Mouse (Mus musculus): ENCODE data around the gene Vezt. TPM values are rescaled to one million over a fixed set of nuclear protein-coding genes. Genes with fewer than 3 reads are reported as not detected.

The Vezt gene
- total RNA-seq, 1 experiment from 2014 or later, result 9.4 TPM

DNA sequence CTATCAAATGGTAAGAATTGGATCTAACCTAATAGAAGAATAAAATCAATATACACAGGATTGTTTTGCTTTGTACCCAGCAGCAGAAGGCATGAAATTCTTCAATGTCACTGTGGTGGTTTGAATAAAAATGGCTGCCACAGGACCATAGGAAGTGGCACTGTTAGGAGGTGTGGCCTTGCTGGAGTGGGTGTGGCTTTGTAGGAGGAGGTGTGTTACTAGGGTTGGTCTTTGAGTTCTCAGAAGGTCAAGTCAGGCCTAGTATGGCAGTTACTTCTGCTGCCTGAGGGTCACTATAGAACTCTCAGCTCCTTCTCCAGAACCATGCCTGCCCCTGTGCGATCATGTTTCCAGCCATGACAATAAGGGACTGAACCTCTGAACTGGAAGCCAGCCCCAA, 40.5 kb downstream of the Vezt start:
- no peak for ATAC-seq (ENCODE audit: extremely low read depth, insufficient number of reproducible peaks, low FRiP score, poor library complexity, severe bottlenecking)

DNA sequence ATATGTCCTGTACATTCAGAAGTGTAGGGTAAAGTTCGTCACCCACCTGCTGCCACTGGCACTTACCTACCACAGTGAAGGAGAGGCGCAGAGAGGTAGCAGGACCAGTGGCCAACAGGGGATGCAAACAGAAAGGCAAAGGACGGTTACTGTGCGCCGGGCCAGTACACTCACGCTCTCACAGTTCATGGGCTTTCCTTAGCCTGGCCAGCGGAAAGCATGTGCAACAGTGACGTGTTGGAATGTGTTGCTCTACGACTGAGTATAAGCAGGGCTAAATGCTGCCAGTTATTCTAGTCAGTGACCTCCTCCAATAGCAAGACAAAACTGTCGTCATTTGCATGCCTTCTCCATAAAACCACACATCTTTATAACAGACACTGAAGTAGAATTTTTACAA, 41.5 kb downstream of the Vezt start:
- no peak for ATAC-seq (ENCODE audit: extremely low read depth, insufficient number of reproducible peaks, low FRiP score, poor library complexity, severe bottlenecking)

DNA sequence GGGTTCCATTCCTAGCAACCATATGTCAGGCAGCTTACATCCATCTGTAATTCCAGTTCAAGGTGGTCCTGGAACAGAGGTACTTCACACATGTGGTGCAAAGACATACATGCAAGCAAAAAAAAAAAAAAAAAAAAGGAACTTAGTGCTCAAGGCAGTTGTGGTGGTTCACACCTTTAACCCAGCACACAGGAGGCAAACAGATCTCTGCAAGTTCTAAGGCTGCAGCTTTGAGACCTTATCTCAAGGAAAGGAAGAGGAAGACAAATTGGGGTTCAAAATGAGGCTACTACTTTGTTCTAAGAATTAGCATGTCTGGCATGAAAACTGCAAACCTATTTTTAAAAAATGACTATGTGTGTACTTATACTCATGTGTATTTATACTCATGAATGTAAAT, 50.3 kb downstream of the Vezt start:
- no peak for ATAC-seq (ENCODE audit: extremely low read depth, insufficient number of reproducible peaks, low FRiP score, poor library complexity, severe bottlenecking)

DNA sequence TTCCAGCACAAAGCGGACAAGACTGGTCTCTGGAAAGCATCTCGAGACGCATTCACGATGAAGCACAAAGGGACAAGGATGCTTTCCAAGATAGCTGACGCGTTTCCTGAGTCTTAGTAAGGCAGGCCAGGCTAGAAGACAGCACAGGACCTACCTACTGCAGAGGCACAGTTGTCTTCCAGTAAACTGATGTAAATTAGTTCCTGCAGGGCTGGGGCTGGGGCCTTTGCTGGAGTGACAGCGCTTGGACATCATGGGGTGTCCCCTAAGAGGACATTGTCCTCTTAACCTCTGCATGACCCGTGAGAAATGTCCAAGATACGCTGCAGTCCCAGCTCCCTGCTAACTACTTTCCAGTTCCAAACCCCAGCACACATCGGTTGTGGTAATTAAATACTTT, 66.3 kb downstream of the Vezt start:
- ATAC-seq (ENCODE audit: extremely low read depth, insufficient number of reproducible peaks, low FRiP score, poor library complexity, severe bottlenecking), result no peak

DNA sequence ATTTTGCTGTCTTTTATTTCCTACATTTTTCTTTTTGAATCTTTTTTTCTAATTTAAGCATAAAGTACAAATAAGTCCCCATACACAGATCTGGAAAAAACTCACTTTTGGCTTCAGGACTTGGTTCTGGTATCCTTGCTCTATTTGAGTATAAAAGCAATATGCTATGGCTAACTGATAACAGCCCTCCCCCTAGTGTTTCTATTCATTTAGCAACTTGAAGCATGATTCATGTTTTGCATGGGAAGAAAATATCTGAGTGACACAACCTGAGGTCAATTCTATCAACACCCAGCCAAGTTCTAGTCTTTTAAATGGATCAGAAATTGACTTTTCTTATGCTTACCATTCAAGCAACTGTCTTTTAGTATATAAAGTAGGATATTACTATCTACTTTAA, 68.1 kb downstream of the Vezt start:
- ATAC-seq (ENCODE audit: extremely low read depth, insufficient number of reproducible peaks, low FRiP score, poor library complexity, severe bottlenecking), result no peak

DNA sequence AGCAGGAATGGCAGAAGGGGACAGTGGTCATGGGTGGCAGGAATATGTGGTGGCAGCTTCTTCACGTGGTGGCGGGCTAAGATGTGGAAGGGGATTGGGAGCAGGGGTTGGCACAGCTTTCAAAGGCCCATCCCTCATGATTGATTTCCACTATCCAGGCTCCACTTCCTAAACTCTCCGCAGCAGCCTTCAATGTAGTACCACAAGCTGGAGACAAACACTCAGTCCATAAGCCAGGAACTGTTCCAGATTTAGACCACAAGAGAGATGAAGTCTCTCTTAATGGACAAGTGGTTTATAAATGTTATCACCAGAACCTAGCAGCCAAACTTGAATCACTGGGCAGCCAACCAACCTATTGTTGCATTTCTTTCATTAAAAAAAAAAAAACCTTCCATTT, 81.6 kb downstream of the Vezt start:
- no peak for ATAC-seq (ENCODE audit: extremely low read depth, insufficient number of reproducible peaks, low FRiP score, poor library complexity, severe bottlenecking)

DNA sequence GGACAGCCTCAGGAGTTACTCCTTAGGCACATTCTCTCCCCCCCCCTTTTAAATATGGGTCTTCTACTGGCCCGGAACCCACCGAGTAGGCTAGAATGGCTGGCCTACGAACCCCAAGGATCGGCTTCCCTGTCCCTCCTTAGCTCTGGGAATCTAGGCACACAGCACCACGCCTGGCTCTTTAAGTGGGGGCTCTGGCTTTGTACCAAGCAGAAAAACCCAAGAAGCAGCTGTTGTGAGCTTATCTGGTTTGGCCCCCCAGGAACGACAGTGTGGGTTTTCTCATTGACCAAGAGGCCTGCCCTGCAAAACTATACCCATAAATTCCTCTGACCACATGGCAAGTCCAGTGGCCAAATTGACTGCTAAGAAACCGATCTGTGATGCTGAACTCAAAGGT, 82.1 kb downstream of the Vezt start:
- ATAC-seq (ENCODE audit: extremely low read depth, insufficient number of reproducible peaks, low FRiP score, poor library complexity, severe bottlenecking), result no peak

DNA sequence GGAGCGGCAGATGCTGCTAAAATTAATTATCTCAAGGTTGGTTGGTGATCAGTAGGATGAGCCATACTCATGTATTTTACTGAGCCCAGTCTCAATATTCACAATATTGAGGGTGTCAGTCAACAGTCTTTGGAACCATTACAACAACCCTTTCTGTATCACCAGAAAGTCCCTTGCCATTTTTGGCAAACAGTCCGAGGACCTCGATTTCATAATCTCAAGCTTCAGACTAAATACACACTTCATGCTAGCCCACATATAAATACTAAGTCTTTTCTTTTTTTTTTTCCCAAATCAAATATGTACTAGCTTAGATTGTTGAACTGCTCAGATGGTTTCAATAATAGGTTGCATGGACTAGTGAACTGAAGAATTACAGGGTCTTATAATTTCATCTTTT, 84.6 kb downstream of the Vezt start:
- ATAC-seq (ENCODE audit: extremely low read depth, insufficient number of reproducible peaks, low FRiP score, poor library complexity, severe bottlenecking), result no peak

DNA sequence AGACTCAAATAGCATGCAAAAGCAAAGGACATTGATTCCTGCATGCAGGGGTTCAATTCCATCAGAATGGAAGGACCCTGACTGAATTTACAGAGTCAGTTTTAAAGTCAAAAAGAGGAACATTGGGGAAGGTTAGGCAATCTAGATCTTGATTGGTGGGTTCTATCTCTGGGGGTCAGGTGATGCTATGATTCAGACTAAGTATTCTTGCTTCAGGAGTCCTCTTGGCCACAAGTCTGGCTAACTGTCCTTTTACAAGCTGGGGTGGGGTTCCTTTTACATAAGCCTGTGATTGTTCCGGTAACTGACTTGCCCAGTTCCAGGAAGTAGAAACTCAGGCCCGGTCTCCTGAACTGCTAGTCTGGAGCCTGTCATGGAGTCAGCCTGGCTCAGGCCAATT, 85.7 kb downstream of the Vezt start:
- ATAC-seq (ENCODE audit: extremely low read depth, insufficient number of reproducible peaks, low FRiP score, poor library complexity, severe bottlenecking), result no peak

DNA sequence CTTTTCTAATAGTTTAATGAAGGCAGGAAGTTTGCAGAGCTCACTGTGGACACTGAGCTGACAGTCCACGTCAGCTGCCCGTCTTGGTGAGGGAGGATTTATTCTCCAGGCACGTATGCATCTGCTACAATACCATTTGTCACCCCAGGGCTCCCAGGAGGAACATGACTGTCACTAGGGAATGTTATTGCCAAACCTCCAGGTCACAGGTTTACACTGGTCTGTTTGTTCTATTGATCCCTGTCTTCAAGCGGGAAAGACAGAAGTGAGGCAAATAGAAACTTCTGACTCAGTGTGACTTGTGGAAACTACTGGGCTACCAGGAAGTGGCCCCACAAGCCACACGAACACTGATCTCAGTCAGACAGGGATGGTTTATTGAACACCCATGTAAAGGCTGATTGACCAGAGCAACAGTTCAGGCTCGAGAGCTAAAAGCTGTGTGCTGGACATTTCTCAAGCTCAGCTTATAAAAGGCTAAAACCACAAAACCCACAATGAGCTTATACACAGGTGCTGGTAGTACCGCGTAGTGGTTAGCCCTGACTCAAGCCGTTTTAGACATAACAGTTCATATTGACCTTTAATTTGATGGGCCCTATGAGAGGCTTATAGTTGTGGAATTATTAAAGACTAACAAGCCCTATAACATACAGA, 89.6 kb downstream of the Vezt start:
- ATAC-seq (ENCODE audit: extremely low read depth, insufficient number of reproducible peaks, low FRiP score, poor library complexity, severe bottlenecking), result no peak

DNA sequence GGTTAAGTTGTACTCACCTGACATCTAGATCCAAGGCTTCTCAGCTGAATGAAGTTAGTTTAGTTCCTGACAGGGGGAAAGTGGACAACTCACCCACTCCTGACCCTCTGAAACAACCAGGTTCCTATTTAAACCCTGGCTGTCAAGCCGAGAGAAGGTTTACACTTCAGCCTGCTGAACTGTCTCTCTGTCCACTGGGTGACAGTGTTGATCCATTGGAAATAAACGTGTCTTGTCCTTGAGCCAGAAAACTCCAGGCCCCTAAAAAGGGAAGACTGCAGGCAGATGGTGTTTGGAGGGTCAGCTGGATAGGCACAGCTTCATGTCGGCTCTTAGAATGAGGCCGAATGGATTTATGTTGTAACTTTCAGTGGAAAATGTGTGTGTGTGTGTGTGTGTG, 90.3 kb downstream of the Vezt start:
- no peak for ATAC-seq (ENCODE audit: extremely low read depth, insufficient number of reproducible peaks, low FRiP score, poor library complexity, severe bottlenecking)

DNA sequence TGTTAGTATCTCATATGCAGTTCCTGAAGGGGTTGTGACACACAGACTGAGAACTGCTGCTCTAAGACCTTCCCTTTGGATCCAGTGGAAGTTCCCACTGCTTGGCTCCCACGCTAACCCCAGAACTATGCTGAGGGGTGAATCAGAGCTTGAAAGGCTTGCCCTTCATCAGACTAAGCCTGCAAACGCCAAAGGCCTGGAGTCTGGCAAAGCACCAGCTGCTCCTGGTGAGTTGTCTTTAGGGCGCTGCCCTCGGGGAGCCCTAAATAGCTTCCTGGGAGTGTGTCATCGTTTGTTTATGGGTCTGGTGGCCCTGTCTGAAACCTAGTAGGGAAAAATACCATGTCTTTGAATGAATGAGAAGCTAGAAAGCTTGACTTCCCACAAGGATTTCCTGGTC, 91.4 kb downstream of the Vezt start:
- no peak for ATAC-seq (ENCODE audit: extremely low read depth, insufficient number of reproducible peaks, low FRiP score, poor library complexity, severe bottlenecking)

DNA sequence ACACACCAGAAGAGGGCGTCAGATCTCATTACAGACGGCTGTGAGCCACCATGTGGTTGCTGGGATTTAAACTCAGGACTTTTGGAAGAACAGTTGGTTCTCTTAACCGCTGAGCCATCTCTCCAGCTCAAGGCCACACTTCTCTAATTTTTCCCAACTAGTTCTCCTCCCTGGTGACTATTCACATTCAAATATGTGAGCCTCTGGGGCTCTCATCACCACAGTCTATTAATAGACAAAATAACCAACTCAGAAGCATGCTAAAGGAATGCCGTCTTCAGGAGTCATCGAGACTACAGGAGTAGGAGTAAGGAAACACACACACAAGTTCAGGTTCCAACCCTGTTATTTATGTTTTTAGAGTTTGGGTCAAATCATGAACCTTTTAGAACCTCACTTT, 95.3 kb downstream of the Vezt start:
- ATAC-seq (ENCODE audit: extremely low read depth, insufficient number of reproducible peaks, low FRiP score, poor library complexity, severe bottlenecking), result no peak

DNA sequence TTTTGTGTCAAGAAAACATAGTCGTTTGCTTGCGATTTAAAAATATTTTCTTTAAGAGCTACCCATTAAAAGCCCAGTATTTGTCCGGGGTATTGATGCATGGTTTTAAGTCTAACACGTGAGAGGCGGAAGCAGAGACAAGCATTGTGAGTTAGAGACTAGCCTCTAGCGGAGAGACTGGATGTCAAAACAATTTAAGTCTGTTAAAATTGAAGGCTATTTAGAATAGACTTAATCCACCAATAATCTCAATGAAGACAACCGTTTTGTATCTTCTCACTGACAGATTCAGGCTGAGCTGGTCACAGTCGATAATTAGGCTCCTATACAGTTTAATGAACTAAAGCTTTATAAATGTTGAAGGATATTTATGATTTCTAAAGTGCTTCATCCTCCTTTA, 95.9 kb downstream of the Vezt start:
- ATAC-seq (ENCODE audit: extremely low read depth, insufficient number of reproducible peaks, low FRiP score, poor library complexity, severe bottlenecking), result no peak

DNA sequence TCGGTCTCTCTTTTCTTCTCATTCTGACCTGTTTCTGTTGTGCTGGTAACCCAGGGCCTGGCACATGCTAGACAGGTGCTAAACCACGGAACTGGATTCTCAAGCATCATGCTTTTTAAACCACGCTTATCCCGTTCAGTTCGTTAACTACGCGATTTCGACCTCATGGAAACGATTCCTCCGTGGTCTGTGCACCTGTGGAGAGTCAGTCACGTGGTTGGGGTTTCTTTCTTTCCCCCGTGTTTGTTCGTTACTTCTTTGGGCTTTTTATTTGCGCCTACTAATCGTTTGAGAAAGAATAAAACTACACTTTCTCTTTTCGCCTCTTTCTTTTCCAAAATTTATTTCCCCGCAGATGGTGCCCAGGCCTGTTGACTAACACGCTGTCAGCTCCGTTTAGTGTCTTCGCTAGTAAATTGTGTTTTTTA, 96.8 kb downstream of the Vezt start:
- ATAC-seq (ENCODE audit: extremely low read depth, insufficient number of reproducible peaks, low FRiP score, poor library complexity, severe bottlenecking), result no peak

DNA sequence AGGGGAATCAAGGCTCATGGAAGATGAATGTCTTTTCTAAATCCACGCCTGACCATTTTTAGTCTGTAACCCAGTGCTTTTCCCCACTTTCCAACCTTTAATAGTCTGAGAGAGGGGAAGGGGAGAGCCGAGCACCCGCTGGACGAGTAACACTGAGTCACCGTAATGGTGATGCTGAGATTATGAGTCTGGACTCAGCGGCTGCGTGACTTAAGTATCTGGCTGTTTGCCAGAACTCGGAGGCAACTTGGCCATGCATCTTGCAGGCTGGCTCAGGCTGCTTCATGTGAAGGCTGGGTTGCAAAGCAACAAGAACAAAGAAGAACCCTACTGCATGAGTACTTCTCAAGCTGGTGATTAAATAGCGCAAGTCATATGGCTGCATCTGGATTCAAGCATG, 101.6 kb downstream of the Vezt start:
- no peak for ATAC-seq (ENCODE audit: extremely low read depth, insufficient number of reproducible peaks, low FRiP score, poor library complexity, severe bottlenecking)

DNA sequence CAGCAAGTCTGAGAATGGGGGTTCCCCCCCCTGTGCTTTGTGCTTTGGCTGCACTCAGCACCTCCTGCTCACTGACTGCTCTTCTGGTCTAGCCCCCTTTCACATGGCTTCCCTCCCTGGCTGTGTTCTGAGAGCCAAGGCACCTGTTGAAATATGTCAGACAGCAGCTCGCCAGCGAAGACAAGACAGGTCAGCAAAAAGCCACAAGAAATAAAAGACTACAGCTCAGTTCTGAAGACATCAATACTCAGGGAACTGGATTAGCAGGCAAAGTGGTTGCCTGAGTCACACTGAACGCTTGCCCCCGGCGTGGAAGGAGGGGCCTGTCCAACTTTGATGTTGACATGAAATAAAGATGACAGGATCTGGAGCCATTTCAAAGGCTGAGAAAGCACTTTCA, 102.8 kb downstream of the Vezt start:
- no peak for ATAC-seq (ENCODE audit: extremely low read depth, insufficient number of reproducible peaks, low FRiP score, poor library complexity, severe bottlenecking)

DNA sequence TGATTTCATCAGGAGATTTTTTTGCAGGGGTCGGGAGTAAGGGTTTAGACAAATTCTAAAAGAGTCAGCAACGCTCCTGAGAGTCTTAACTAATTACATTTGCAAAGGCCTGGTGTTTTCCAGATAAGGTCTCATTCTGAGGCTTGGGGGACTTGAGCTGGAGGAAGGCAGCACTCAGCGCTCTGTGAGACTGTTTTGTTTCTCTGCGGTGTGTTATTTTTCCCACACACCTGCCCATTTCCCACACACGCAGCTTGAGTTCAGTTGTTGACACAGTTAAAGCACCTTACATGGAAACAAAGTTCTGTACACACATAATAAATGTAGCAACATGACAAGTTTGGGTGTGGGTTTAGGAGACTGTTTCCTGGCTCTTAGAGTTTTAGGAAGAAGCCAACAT, 103.6 kb downstream of the Vezt start:
- no peak for ATAC-seq (ENCODE audit: extremely low read depth, insufficient number of reproducible peaks, low FRiP score, poor library complexity, severe bottlenecking)

DNA sequence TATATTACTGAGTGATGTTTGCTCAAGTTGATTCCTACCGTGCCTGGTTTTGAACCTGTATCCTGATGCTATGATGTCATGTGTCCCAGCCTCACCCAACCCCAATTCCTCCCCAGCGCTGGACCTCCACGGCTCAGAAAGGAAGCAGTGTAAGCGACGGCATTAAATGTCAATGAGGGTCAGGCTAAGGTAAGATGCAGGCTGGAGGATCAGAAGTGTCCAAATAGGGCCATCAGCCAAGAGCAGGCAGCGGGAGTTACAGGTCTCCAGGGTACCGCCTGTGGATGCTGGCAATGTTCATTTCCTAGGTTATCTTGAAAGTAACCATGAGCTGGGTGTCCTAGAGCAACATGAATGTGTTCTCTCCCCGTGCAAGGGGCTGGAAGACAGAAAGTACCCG, 104.2 kb downstream of the Vezt start:
- ATAC-seq (ENCODE audit: extremely low read depth, insufficient number of reproducible peaks, low FRiP score, poor library complexity, severe bottlenecking), result no peak

DNA sequence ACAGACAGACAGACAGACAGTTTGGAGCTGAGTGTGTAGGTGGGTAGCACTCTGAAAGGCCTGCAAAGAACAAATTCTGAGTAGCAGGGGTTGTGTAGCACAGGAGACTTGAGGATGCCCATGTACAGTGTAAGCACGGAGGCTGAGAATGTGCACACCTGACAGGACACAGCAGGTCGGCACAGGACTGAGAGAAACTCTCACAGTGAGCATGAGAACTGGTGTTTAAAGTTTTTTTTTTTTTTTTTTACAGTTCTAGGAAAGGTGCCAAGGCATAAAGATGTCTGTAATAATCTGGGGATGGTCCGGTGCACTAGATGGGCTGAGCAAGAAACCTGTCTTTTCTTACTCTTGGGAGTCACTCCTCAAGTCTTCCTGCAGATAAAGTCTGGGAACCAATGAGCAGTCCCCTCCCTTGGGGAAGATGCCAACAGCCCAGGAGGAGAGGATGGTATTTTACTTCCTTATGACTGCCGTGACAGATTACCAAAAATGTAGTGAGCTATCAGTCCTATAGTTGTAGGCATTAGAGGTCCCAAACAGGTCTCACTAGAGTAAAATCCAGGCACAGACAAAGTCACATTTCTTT, 105.3 kb downstream of the Vezt start:
- ATAC-seq (ENCODE audit: extremely low read depth, insufficient number of reproducible peaks, low FRiP score, poor library complexity, severe bottlenecking), result no peak

DNA sequence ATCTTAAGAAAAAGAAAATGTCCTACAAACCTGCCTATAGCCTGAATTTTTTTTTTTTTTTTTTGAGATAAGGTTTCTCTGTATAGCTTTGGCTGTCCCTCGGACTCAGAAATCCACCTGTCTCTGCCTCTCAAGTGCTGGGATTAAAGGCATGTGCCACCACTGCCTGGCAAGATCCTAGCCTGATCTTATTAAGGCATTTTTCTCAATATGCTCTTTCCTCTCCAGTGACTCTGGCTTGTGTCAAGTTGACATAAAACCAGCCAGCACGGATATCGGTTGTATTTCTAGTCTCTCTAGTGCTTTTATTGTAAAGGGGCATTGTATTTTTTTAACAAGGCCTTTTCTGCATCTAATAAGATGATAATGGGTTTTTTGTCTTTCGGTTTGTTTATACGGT, 111.0 kb downstream of the Vezt start:
- no peak for ATAC-seq (ENCODE audit: extremely low read depth, insufficient number of reproducible peaks, low FRiP score, poor library complexity, severe bottlenecking)

Measured in neutrophil, adult 5-6 weeks (primary cell).